In genomic region chr8:88018494-88018893, GRCm38 (mm10) we compare ENCODE assay signal across 17 mouse cellular contexts. TPM values are rescaled to one million over a fixed set of nuclear protein-coding genes. Genes with fewer than 3 reads are reported as not detected.
"Had no signal": no experiment of that assay in that cellular context is flagged by ENCODE, and none has a peak within 500 bp of the region (broad histone marks: within the 10 kb centered on the region; RNA-seq: fewer than 3 reads in every experiment).

No protein-coding gene starts in this region.

- H3K27ac ChIP-seq: kidney, embryonic 15.5 days; limb, embryonic 10.5 days; limb, embryonic 13.5 days; liver, embryonic 13.5 days had no signal

- ATAC-seq: lung, postnatal 0 days had no signal

- H3K27me3 ChIP-seq: kidney, embryonic 15.5 days; limb, embryonic 13.5 days; liver, embryonic 13.5 days had no signal

- H3K4me3 ChIP-seq: kidney, embryonic 15.5 days; limb, embryonic 10.5 days; limb, embryonic 13.5 days; liver, embryonic 13.5 days had no signal

- H3K9ac ChIP-seq: kidney, embryonic 15.5 days; limb, embryonic 13.5 days; liver, embryonic 13.5 days had no signal

- H3K36me3 ChIP-seq: kidney, embryonic 15.5 days; limb, embryonic 10.5 days; limb, embryonic 13.5 days; liver, embryonic 13.5 days had no signal

- DNase-seq: kidney, adult 8-10 months; kidney, postnatal 10 days; kidney, postnatal 36 days; layer of hippocampus, adult 9-11 months; liver; liver, embryonic 13.5 days; lung, adult 2 months; midbrain, embryonic 14.5 days; thymus, adult 2 months; thymus, postnatal 14 days; thymus, postnatal 4 days had no signal

- H3K4me1 ChIP-seq: liver, embryonic 13.5 days had no signal

- H3K4me2 ChIP-seq: kidney, embryonic 15.5 days; limb, embryonic 13.5 days; liver, embryonic 13.5 days; midbrain, embryonic 11.5 days had no signal

- H3K9me3 ChIP-seq: liver, embryonic 13.5 days had no signal

RNA-seq across cellular contexts. Expression of gene Zfp423, which starts 59.1 kb away (rescaled TPM):
- total RNA-seq: megakaryocyte-erythroid progenitor cell, adult 5-6 weeks had no signal
